Mouse (Mus musculus) NIH3T3 (cell line): ENCODE measurements around the gene Rpl29.

Experiments used
- DNase-seq: peaks from one replicate; pipeline ENCODE4 v3.0.0-alpha.2; 2012; ENCODE audit warnings: low read depth

The Rpl29 gene

DNA sequence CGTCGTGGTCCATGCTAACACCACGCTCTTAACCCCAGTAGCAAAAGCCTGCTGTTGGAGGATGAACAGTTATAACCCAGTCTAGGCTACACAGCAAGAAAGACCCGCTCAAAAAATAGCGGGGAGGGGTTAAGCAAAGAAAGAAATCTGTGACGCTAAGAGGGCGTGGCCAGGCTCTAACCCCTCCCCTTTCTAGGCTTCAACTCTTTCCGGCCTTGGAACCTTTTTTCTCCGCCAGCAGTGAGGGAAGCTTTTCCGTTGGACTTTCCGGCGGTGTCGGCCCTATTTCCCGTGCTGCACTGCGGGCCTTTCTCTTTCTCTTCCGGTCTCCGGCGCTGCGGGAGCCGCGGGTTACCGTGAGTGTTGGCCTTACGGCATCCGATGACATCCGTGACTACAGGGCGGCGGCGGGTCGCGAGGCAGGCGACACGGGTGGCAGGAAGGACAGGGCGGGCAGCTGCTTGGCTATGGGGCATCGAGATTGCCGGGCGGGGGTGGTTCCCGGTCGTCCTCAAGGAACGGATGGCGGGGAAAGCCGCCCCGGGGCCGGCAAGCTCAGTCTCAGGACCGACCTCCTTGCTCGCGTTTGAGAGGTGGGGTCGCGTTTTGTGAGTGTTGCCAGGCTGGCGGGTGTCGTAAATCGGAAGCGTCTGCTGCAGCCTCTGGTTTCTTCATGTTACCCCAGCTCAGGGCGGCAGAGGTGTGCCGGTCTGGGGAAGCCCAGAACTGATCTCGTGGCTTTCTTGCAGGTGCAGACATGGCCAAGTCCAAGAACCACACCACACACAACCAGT, at the start of gene Rpl29:
TSS of gene Rpl29 (plus strand) at position 234 of the 794 bp plus-strand sequence.
- peak; percentile 97 for DNase-seq

DNA sequence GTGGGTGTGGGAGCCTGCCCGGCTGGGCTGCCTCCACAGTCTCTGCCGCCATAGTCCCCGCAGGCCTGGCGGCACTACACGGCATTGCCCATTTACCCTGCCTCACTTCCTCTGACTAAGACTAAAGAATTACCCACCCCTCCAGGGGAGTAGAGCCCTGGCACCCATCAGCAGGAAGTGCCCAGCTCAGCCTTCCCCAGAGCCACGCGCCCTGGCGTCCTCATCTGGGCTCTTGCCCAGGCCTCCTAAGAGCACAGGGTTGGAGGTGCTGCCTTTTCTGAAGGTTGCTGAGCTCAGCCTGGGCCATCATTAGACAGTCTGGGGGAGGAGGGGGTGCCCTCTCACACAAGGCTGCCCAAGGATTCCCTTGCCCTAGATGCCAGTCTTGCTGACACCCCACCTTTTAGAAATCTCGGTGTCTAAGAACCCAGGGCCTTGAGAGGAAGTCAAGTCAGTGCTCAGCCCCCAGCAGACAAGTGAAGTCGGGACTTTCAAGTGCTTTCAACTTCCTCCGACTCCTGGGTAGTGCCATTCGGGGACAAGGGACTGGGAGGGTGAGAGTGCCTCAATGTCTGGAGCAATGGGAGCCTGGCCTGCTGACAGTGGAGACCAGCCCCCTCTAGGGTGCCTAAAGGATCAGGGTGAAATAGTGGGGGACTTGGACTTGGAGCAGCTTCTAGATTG, 42.9 kb upstream of the Rpl29 start:
- DNase-seq = no peak

DNA sequence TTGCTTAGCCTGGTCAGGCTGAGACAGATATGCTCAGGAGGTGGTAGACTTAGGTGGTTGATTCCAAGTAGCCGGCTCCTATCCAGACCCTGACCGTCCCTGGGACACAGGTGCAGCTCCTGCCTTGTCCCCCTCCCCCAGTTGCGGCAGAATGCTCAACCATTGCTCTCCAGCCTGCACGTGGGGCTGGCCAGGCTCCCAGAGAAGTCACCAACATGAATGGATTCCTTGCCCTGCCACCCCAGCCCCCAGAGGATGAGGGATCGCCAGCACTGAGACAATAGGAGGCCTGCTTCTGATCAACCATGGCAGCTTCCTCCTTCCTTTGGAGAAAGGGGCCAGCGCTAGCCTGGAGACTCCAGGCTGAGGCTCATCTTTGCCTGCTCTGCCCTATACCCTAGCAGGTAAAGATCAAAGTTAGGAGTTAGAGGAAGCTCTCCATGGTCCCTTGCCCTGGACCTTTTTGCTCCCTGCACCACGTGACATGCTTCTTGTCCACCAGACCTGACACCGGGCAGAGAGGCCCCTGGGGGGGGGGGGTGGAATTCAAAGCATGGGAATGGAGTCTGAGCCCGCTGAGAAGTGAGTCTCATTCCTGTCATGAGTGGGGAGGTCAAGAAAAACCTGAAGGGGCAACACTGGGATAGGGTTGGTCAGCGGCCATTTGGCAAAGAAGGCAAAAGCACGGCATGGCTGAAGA, 36.3 kb upstream of the Rpl29 start:
- DNase-seq = no peak

DNA sequence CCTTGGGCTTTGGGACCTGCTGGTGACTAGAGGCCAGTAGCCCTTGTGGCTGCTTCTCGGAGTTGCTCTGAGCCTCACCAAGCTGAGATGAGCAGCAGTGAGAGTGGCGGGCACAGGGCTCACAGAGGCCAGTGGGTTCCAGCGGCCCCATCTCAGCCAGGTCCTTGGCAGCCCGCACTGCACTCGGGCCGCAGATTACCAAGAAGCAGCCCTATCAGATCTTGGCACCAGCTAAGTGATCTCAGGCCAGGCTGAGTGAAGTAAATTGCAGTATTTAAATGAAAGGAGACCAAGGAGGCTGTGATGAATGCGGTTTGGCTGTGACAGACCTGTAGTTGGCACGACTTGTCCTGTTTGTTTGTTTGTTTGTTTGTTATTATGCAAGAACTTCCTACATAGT, 35.7 kb upstream of the Rpl29 start:
- no peak for DNase-seq

DNA sequence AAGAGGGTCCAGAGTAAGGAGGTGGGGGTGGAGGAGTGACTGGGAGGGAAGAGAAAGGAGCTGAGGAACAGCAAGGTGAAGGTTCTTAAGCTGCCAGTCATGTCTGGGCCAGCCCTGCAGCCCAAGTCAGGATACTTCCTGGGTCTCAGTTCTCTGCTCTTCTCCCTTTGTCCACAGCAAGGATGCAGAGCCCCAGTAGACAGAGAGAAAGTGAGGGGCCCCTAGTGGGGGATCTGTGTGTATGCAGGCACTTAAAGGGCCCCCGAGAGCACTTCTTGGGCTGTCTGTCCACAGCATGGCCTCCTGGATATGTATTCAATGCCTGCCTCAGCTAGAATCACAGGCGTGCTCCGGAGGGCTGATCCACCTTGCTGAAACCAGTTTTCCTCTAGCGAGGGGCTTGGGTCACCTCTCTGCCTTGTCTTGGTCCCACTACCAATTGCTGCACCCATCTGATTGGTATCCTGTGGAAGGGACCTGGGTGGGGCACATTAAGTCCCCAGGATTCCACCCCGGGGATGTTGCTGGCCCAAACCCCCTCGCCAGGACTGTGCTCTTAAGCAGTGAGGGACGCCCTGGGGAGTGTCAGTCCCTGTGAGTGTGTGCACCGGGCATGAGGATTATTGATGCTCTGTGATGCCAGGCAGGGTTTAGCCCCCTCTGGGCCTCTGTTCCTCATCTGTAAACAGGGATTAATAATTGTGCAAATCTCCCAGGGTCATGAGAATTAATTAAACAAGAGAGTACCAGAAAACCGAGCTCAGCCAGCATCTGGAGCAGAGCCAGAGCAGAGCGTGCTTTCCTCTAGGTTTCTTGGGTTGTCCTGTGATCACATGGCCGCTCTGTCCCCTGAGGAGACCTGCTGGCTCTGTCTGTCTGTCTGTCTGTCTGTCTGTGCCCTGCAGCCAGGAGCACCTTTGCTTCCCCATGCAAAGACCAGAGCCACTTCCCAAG, 34.3 kb upstream of the Rpl29 start:
- DNase-seq = no peak

DNA sequence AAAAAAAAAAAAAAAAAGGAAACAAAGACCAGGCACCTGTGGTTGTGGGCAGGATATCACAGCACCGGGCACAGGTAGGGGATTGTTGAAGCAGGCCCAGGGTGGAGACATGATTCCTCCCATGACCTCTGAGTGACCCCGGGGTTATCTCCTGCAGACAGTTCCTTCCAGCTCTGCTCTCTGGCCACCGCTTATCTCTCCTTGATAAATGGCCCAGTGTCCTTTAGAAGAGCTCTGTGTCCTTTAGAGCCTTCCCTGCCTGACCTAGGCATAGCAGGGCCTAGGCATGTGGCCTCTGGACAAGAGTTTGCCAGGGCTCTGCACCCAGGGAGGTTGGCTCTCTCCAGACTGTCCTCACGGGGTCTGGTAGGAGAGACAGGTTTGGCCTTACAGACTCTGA, 31.5 kb upstream of the Rpl29 start:
- DNase-seq = no peak

DNA sequence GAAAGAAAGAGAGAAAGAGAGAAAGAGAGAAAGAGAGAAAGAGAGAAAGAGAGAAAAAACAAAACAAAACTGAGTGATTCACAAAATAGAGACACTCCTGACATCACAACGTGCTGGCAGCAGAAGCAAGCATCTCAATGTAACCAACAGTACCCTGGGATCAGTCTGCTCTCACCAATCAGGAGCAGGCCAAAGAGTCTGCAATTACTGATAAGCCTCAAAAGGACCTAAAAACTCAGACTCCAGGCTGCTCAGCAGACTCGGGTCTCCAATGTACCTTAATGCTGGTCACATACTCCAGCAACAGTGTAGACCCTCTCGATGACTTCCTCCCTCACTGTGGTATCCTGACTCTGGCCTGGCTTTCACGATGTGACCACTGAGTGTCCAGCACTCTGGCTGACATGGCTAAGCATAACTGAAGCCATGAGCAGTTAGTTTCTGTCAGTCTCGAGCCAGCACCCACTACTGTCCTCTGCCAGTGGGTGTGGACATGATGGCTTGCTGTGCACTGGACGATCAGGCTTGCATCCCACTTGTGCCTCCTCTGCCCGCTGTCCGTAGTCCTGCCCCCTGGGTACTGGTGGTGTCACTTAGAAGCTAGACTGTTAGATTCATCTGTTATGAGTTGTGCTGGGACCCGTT, 30.5 kb upstream of the Rpl29 start:
- no peak for DNase-seq

DNA sequence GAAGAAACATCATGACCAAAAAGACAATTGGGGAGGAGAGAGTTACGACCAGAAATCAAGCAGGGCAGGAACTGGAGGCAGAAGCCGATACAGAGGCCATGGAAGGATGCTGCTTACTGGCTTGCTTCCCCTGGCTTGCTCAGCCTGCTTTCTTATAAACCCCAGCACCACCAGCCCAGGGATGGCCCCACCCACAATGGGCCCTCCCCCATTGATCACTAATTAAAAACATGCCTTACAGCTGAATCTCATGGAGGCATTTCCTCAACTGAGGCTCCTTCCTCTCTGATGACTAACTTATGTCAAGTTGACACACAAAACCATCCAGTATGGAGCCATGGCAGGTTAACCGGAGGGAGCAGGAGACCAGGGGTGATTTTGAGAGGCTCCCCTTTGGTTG, 29.4 kb upstream of the Rpl29 start:
- peak; percentile 70 for DNase-seq

DNA sequence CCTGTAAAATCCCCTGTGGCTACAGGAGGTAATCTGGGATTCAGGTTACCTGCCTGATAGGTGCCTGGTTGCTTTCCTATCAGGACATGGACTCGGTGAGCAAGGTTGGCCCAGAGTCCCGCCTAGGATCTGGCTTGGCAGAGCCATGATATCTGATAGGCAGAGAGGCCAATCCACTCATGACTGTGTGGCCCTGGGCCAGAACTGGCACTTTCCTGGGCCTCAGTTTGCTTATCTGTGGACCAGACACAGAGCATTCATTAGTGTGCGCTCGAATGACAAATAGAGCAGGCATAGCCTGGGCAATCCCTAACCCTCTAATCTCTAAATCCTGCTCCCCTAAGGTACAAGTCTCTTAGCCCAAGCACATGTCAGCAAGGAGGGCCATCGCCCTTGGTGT, 27.1 kb upstream of the Rpl29 start:
- DNase-seq = no peak

DNA sequence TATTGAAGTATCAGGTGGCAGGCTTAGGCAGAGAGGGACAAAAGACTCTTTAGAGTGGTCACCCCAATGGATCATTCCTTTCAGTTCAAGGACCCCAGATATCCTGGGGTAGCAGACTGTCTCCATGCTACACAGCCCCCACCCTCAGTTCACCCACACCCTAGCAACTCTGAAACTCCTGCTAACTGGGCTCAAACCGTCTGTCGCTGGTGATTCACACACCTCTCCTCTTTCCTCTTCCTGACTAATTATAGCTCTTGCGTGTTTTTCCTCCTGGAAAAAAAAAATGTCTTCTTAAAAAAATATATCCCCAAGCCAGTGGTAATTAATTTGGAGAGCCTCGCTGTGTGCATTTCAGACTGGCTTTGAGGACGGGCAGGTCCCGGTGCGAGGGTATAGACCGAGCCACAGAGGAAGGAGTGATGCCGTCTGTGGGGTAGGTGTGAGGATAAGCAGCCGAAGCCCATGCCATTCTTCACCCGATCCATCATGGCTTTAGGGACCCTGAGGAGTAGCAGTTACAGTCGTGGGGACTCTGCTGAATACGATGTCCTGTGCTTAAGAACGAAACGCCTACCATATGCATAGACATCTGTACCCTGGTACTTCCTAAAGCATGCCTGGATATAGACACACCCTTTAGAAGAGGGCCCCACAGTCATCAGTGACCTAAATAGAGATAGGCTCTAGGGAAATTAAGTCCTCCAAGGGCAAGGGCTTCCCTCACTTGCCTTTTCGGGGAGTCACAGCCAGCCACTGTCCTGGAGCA, 26.5 kb upstream of the Rpl29 start:
- no peak for DNase-seq

DNA sequence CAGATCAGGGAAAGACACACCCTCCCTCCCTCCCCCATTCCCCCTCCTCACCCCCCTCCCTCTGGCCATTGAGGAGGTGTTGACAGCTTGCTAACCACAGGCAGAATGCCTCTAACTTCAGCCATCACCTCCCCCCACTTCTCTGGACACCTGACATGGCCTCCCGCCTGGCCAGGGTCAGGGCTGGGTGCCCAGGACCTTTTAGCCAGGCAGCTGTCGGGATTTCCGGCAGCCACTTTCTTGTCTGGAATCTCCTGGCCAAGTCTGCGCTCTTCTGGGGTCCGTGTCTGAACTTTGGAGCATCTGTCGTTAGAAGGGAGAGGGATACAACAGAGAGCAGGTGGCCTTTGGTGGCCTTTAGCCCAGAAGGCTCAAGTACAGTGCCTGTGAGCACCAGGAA, 24.0 kb upstream of the Rpl29 start:
- DNase-seq = peak; percentile 88

DNA sequence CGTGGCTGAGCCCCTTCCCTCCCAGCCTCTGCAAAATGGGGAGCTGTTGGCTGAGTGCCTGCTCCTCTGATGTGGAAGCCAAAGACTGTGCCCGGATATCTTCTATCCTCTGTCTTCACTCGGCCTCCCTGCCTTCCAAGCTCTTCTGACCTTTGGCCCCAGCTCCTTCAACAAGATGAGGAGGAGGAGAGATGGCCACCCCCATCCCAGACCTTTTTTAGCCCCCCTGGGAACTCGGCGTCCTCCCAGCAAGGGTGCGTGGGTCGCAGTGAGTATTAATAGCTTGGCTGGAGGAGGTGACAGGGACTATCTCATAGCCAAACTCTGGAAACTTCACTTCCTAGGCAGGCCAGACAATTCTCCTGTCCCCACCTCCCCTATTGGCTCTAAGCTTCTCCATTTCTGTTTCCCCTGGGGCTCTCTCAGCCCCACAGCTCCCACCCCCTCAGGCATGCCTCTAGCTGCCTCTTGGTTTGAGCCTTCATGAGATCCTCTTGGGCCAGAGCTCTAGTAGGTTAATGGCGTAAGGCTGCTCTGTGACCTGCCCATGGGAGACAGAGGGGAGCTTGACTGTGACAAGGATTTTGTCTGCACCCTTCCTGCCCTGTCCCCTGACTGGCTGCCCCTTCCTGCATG, 22.7 kb upstream of the Rpl29 start:
- DNase-seq = no peak

DNA sequence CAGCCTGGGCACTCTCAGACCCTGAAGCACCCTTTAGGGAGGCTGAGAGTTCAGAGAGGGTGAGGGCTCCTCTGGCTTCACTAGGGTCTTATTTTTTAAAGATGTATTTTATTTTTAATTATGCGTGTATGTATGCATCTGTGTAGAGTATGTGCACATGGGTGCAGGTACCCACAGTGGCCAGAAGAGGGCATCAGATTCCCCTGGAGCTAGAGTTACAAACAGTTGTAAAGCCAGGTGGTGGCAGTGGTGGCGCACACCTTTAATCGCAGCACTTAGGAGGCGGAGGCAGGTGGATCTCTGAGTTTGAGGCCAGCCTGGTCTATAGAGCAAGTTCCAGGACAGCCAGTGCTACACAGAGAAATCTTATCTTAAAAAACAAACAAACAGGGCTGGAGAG, 20.2 kb upstream of the Rpl29 start:
- no peak for DNase-seq

DNA sequence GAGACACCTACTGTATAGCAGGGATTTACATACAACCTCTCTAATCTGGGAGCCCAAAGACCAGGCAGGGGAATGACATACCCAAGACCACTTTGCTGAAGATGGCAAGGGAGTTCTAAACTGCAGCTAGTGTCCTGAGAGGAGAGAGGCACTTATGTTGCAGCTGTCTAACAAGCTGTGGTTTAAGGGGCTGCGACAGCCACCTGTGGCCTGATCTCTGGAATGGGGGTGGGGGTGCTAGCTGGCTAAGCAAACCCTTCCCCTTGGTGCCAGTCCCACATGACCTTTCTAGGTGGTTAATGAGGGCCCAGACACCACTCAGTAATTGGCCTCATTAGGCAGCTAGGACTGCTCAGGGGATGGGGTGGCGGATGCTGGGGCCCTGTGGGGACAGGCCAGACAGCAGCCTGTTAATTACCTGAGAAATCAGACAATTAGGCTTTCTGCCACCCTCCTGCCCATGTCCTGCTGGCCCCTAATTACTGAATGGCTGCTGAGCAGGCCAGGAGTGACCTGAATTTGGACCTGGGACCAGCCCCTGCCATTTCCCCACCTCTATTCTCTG, 19.1 kb upstream of the Rpl29 start:
- no peak for DNase-seq

DNA sequence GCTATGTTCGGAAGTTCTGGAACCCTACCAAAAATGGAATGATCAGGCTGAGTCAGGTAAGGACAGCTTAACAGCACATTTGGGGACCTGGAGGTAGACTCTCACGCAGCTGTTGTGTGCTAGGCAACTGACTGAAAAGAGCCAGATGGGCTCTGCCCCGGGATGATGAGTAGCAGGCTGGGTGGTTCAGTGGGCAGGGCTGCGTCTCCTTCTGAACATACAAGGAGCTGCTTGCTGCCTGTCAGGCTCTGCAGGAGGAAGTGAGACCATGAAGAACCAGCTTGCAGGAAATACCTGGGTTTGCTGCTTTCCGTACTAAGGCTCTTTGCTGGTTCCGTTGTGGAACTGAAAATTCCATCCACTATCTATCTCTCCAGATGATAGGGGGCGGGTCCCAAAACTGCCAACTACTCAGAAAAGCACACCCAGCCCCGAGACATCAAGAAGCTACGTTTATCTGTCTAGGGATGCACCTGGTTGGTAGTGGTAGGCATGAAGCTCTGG, 18.1 kb upstream of the Rpl29 start:
- DNase-seq = no peak

DNA sequence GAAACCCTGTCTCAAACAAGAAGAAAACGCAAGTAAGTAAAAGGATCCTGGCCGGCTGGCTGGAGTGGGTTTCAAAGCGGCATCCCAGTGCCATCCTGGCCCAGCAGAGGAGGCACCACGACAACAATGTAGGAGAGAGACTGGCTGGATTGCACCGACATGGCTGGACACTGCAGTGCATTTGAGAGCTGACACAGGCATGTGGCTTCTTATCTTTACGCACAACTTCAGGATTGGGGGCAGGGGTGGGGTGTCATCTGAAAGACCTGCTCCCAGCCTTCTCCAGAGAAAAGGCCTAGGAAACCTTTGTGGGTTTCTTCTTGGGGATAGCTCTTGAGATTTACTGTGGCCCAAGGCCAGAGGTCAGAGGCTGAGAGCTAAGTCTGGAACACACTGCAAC, 17.5 kb upstream of the Rpl29 start:
- DNase-seq = no peak

DNA sequence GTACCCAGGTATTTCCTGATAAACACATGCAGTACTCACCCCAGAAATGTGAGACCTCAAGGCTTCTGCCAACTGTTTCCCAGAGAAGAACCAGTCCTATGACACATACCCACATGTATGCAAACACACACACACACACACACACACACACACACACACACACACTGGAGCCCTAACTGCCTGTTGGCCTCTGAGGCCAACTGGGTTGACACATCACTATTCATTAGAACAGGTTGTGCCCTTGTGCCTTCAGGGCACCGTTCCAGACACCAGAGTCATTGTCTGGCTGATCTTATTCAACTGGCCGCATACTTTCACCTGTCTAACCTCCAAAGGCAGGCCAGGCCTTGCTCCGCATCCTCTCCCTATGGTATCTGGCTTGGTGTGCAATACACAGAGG, 17.0 kb upstream of the Rpl29 start:
- peak; percentile 66 for DNase-seq

DNA sequence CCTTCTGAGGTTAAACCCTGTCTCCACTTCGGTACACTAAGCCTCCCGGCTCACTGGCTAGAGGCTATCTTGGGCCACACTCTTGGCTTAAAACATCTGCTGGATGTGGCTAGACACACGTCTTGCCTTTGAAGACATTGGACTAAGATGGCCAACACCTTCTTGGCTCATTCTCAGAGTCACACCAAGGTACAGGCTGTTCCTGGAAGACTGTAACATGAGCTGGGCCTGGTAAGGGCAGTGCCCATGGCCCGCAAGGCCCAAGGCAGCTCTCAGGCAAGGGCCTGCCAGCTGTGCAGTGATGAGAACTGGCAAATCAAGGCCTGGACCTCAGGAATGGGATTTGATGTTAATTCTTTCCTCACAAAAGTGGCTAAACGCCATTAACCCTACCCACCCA, 15.6 kb upstream of the Rpl29 start:
- DNase-seq = no peak

DNA sequence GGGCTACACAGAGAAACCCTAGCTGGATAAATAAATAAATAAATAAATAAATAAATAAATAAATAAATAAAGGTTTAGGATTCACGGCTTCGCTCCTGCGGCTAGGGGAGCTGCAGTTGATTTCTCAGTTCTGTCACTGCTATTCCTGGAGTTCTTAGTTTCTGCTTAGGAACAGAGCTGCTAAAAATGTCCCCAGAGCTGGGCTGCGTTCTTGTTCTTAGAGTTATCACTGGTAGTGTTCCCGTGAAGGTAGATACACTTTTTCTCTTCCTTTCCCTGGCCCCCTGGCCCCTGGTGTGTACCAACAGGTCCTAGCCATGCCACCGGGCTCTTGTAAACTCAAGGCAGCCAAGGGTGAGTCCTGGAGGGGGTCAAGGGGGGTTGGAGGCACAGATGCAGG, 12.4 kb upstream of the Rpl29 start:
- no peak for DNase-seq
